Mouse (Mus musculus): ENCODE measurements around the gene Zfp652.
A peak's percentile ranks its signal among the peaks of the same experiment; 100 is the strongest.

The Zfp652 gene

GRCm38 (mm10) chr11:95808448-95809011, 96.1 kb downstream of the Zfp652 start:
- no peak for DNase-seq (ENCODE audit: low read depth, low spot score)

DNA sequence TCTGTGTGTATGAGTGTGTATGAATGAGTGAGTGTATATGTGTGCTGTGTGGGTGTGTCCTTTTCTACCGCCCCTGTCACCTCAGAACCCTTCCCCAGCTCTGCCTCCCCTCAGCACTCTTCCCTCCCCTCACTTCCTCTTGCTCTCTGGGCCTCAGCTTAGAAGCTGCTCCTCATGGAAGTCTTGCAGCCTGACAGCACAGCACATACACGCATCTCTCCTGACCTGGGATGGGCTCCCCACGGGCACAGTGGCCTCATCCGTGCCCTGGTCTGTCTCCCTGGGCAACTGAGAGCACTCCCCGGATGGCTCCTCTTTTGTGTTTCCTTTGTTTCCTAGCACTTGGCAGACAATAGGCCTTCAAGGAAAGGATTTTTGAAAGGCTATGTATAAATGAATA, 97.1 kb downstream of the Zfp652 start:
- no peak for DNase-seq (ENCODE audit: low read depth, low spot score)

GRCm38 (mm10) chr11:95810828-95811227, 98.4 kb downstream of the Zfp652 start:
- DNase-seq (ENCODE audit: low read depth, low spot score) = no peak

DNA sequence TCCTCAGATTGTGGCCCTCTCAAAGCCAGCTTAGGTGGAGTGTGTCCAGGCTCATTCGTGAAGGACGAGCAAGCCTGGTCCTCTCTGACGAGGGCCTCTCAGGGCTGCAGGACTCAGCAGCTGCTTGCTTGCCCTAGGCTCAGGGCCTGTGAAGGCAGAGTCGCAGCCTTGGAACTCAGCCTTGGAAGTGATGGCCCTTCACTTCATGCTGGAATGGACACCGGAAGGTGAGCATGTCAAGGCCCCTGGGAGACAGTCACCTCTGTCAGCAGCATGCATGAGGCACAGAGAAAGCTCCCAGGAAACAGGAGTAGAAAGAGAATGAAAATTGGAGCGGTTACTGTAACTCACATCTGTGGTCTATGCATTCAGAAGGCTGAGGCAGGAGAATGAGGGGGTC, 99.3 kb downstream of the Zfp652 start:
- no peak for DNase-seq (ENCODE audit: low read depth, low spot score)

- no peak for DNase-seq (ENCODE audit: low read depth, low spot score)
These were observed 99.8 kb downstream of the Zfp652 start for GRCm38 (mm10) chr11:95812224-95812623.

DNA sequence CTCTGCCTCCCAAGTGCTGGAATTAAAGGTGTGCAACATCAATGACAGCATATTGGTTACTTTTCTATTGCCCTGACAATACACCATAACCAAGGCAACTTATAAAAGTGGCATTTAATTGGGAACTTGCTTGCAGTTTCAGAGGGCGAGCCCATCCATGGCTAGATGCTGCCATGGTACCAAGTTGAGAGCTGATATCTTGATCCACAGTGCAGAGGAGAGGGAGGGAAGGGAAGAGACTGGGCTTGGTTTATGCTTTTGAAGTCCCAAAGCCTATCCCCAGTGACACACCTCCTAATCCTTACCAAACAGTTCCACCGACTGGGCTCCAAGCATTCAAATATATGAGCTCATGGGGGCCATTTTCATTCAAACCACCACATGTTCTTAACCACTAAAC, 101.6 kb downstream of the Zfp652 start:
- no peak for DNase-seq (ENCODE audit: low read depth, low spot score)

DNA sequence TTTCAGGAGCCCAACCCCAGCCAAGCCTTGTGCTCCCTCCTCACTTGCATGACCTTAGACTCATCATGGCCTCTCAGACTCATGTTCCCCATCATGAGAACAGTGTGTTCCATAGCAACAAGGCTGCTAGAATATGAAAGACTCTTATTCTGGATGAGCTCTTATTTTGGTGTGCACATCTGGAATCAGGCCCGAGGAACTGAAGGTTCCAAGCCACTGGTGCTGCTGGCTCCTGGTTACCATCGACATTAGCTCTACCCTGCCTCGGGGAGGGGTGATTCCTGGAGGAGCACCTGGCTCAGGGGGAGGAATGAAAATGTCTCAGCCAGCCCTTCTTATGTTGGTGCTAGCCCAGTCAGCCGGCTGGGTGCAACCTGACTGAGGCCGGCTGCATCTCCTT, 102.4 kb downstream of the Zfp652 start:
- no peak for DNase-seq (ENCODE audit: low read depth, low spot score)

- DNase-seq (ENCODE audit: low read depth, low spot score) = no peak
These were observed 102.9 kb downstream of the Zfp652 start for GRCm38 (mm10) chr11:95815412-95815811.

GRCm38 (mm10) chr11:95819138-95819537, 106.7 kb downstream of the Zfp652 start:
- no peak for DNase-seq (ENCODE audit: low read depth, low spot score)

GRCm38 (mm10) chr11:95821511-95821910, 109.0 kb downstream of the Zfp652 start:
- no peak for DNase-seq (ENCODE audit: low read depth, low spot score)

- DNase-seq (ENCODE audit: low read depth, low spot score) = no peak
These were observed 110.0 kb downstream of the Zfp652 start for GRCm38 (mm10) chr11:95822437-95822836.

DNA sequence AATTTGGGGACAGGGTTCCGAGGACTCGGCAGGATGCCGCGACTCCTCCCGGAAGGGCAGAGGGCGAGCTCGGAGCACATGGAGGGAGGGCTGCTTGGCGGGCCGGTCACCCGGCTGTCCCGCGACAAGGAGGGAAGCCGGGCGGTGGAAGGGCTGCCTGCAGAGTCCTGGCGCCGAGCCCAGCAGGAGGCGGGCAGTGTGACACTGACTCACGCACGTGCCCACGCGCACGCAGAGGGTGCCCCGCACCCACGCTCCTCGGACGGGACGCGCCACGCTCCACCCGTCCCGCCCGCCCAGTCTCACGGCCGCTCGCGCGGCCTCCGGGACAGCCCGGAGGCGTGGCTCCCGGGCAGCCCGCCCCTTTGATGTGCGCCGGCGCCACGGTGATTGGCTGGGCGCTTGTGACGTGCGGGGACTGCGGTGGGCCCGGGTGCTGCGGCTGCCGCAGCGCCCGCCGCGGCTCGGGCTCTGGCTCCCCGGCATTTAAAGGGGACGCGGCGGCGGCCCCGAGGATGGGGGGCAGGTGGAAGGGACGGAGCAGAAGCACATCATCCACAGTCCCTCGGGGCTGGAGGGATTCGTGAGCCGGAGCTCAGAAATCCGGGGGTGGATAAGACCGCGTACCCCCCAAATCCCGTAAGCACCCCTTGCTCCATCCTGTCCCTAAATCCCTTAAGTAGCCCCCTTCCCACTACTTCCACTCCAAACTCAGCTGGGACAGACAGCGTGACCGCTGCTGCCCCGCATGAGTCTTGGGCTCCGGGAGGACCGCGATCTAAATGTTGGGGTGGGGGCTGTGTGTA, 111.8 kb downstream of the Zfp652 start, which contains the start of gene Phospho1:
Phospho1 (plus strand) TSS at position 429 of the 806 bp plus-strand sequence.
- peak; percentile 60 for DNase-seq (ENCODE audit: low read depth, low spot score)

- DNase-seq (ENCODE audit: low read depth, low spot score) = no peak
These were observed 112.4 kb downstream of the Zfp652 start for GRCm38 (mm10) chr11:95824877-95825243.

DNA sequence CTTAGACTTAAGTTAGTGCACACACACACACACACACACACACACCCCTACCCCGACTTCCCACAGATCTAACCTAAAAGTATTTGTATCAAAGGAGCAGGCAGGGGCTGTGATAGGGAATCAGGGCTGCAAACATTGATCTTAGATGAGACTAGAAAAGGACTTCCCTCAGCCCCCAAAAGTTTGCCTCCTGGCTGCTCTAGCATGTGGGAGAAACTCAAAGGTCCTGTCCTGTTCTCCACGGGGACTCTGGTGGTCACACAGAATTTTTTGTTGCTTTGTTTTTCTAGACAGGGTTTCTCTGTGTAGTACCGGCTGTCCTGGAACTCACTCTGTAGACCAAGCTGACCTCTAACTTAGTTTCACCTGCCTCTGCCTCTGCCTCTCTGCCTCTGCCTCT, 113.2 kb downstream of the Zfp652 start:
- DNase-seq (ENCODE audit: low read depth, low spot score) = no peak

DNA sequence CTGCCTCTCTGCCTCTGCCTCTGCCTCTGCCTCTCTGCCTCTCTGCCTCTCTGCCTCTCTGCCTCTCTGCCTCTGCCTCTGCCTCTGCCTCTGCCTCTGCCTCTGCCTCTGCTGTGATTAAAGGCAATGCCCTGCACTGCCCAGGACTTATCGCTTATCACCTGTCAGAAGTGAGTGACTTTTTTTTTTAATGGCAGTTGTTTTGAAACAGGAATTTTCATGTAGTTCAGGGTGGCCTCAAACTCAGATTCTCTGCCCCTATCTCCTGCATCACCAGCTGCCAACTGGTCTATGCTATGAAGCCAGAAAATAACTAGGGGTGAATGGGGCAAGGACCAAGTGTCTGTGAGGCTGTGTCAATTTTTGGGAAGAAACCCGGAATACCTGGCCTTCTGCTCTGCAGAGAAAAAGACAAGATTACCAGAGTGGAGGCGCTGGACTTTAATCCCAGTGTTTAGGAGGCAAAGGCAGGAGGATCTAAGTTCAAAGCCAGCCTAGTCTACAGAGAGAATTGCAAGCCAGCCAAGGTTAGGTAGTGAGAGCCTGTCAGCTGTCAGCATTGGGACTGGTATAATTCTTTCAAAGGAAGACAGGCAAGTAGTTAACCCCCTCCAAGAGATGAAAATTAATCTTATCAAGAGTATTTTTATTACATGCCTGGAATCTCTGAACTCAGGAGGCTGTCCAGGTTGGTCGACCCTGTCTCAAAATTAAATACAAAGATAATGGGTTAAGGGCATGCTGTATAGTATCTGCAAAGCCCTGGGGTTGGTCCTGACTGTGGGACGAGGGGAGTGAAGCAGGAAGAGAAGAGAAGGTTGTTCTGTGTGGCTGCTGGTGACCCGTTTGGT, 114.1 kb downstream of the Zfp652 start:
- no peak for DNase-seq (ENCODE audit: low read depth, low spot score)

DNA sequence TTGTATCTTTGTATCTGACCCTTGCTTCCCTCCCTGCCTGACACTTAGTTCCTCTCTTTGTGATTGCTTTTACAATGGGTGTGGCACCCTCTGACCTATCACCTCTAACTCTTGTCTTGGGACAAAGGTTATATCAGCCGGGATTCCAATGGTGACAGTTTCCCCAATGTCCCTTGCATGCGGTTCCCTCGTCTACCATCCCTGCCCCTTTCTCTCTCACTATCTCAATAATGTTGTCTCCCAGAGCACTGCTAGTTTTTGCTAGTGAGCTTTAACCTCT, 114.6 kb downstream of the Zfp652 start:
- DNase-seq (ENCODE audit: low read depth, low spot score) = no peak

DNA sequence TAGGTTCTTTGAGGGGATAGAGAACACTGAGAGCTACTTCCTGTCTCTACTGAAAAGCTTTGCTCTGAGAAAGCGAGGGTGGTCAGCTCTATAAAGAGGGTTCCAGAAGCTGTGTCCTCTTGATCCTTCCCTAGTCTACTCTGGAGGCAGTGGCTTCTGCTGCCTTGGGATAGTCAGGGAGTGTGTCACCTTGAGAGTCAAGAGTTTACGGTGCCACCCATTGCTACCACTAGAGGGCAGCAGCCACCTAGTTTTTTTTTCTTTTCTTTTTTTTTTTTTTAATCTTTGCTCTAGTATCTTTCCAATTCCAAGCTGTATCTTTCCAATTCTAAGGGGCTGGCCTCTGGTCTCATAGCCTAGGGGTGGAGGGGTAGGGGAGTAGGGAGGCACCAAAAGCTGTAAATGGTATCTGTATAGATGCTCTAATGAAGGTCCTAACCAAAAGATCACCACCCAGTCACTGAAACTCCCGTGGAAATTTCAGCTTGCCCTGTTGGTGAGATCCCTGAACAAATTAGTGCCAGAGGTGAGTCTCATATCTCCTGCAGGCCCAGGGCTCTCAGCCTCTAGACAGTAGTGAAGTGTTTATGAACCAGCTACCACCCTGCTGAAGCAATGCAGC, 115.1 kb downstream of the Zfp652 start:
- peak; percentile 33 for DNase-seq (ENCODE audit: low read depth, low spot score)

DNA sequence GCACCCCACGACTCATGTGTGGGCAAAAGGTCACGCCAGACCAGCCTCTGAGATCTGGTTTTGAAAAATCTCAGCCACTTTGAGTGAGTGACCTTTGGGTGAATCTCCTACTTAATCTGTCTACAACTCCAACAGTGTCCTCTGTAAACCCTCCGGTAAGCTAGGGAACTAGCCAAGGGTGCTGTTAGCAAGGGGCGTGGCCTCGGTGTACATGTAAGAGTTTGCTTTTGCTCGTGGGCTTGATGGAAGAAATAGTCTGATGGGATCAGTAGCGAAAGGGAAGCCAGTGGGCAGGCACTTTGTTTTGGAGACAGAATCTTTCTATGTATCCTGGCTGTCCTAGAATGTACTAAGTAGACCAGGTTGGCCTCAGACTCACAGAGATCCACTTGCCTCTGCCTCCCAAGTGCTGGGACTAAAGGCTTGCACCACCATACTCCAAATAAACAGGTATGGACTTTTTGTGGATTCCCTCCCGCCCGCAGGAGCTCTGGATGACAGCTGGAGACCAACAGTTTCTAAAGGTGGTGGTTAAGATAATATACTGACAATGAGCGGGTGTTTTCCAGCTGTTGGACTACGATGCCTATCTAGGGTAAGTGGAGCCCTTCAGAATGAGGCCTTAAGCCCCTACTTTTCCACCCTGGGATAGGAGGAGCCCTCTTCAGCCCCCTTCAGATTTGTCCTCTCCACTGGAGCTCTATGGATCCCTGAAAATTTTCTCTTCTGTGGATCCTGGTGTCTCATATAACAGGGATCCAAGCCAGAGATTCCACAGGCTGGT, 115.9 kb downstream of the Zfp652 start:
- DNase-seq (ENCODE audit: low read depth, low spot score) = no peak

GRCm38 (mm10) chr11:95829526-95830050, 117.1 kb downstream of the Zfp652 start:
- no peak for DNase-seq (ENCODE audit: low read depth, low spot score)

DNA sequence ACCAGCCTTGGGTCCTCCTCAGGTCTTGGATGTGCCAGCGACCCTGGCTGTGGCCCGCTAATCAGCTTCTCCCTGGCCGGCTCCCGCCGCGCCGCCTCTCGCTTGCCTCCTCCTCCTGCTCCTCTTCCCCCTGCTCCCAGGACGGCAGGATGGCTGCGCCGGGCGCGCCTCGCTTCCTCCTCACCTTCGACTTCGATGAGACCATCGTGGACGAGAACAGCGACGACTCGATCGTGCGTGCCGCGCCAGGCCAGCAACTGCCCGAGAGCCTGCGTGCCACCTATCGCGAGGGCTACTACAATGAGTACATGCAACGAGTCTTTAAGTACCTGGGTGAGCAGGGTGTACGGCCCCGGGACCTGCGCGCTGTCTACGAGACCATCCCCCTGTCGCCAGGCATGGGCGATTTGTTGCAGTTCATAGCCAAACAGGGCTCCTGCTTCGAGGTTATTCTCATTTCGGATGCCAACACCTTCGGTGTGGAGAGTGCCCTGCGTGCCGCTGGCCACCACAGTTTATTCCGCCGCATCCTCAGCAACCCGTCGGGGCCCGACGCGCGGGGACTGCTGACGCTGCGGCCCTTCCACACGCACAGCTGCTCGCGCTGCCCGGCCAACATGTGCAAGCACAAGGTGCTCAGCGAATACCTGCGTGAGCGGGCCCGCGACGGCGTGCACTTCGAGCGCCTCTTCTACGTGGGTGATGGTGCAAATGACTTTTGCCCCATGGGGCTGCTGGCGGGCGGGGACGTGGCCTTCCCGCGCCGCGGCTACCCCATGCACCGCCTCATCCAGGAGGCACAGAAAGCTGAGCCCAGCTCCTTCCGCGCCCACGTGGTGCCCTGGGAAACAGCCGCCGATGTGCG, 118.2 kb downstream of the Zfp652 start:
- no peak for DNase-seq (ENCODE audit: low read depth, low spot score)
